Mouse (Mus musculus): ENCODE data around the gene Cdk5rap3. TPM values are rescaled to one million over a fixed set of nuclear protein-coding genes. Genes with fewer than 3 reads are reported as not detected.

The Cdk5rap3 gene
- 10 to 100 TPM; 48.2 to 51.0 TPM for total RNA-seq (2023)

DNA sequence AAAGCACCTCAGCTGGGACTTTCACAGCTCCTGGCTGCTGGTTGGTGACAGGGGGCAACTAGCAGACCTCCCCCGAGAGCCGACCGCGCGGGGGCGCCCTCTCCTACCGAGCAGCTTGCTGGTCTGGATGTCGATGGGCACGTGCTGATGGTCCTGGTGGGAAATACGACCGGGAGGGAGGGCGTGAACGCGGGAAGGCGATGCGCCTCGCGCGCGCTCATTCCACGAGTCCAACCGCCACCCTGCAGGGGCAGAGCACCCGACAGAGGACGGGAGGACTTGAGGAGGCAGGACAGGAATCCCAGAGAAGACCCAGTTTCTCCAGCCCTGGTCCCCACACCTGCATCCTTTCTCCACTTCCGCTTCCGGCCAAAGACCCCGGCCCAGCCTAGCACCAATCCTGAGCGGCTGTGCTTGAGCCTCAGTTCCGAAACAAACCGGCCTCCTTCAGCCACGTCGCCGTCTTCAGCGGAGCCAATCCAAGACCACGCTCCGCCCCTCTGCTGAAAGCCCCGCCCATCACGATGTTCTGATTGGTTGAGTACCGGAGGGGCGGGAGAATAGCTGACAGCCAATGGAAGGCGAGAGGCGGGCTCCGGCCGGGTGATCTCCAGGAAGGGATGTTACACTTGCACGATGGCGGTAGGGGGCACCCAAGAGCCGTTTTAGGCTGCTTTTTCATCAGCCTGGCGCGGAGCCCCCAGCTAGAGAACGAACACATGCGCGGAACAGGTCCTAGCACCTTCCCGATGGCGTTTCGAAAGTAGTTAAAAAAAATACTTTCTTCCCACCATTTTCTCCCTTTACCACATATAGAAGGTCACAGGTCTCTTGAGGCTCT, at the start of gene Cdk5rap3:
Gene Cdk5rap3, minus strand, starts transcription at position 453 of the 841 bp plus-strand sequence.

DNA sequence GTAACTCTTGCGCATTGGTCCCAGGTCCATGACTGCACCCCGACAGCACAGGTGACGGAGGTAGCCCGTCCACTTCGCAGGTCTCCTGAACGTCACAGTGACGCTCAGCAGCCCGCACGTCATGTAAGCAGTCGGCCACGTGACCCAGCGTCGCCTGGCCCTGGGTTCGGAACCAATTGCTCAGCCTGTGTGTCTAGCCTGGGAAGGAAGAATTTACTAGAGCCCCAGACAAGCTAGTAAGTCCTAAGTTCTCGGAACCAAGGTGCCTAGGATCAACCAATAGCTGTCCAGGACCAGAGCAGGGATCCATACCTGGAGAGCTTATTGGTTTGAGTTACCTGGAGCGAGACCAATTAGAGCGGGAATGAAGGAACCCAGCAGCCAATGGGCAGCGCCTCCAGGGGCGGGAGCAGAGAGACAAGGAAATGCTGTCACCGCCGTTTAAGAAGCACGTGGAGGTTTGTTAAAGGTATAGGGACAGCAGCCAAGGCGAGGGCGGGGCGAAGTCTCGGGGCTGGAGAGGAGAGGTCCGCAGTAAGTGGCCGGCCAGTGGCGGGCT, 27.5 kb upstream of the Cdk5rap3 start, which contains the start of gene Pnpo:
Gene Pnpo, minus strand, starts transcription at position 241 of the 559 bp plus-strand sequence.

DNA sequence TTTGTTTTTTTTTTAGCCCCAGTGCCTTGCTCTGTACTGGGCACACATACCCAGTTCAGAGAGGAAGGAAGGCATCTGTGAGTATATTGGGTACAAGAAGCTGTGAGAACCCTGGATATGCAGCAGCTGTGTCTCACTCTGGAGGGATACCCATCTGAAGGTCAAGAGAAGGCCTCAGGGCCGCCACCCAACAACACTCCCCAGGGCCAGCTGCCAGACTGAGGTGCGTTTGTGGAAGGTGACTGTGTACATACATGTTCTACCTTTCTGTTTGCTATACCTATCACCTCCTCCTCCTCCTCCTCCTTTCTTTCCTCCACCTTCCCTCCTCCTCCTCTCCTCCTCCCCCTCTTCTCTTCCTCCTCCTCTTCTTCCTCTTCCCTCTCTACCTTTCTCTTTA, 11.8 kb upstream of the Cdk5rap3 start, which contains the start of gene Prr15l:
Gene Prr15l, plus strand, starts transcription at position 17 of the 400 bp plus-strand sequence.

Other genes with a start within 250 kb of the Cdk5rap3 start
- gene Snx11, start 138.9 kb downstream of the Cdk5rap3 start, total RNA-seq (2023): 10 to 100 TPM; 31.1 to 46.5 TPM
- gene Cbx1, start 127.4 kb downstream of the Cdk5rap3 start, total RNA-seq (2023): 10 to 100 TPM; 29.1 to 32.9 TPM
- gene Nfe2l1, start 86.5 kb downstream of the Cdk5rap3 start, total RNA-seq (2023): 10 to 100 TPM; 59.8 to 96.1 TPM
- gene Copz2, start 66.6 kb downstream of the Cdk5rap3 start, total RNA-seq (2023): 1 to 10 TPM; 1.8 to 4.5 TPM
- gene Prr15l, start 11.6 kb upstream of the Cdk5rap3 start, total RNA-seq (2023): not detected
- gene Pnpo, start 27.5 kb upstream of the Cdk5rap3 start, total RNA-seq (2023): 10 to 100 TPM; 23.0 to 23.8 TPM
- 10 to 100 TPM; 35.9 to 41.8 TPM for gene Sp2, start 66.5 kb upstream of the Cdk5rap3 start, total RNA-seq (2023)
- not detected for gene Sp6, start 96.9 kb upstream of the Cdk5rap3 start, total RNA-seq (2023)
- gene Scrn2, start 113.4 kb upstream of the Cdk5rap3 start, total RNA-seq (2023): 1 to 10 TPM in 1 of 2 experiments, under 1 TPM in 1; 0.67 to 1.5 TPM
- not detected for gene Lrrc46, start 124.9 kb upstream of the Cdk5rap3 start, total RNA-seq (2023)
- 10 to 100 TPM; 38.5 to 41.1 TPM for gene Mrpl10, start 125.1 kb upstream of the Cdk5rap3 start, total RNA-seq (2023)
- gene Osbpl7, start 134.1 kb upstream of the Cdk5rap3 start, total RNA-seq (2023): 10 to 100 TPM; 12.7 to 17.6 TPM
- gene Tbx21, start 198.8 kb upstream of the Cdk5rap3 start, total RNA-seq (2023): under 1 TPM in 1 of 2 experiments, not detected in 1; 0.21 TPM
- gene Tbkbp1, start 235.0 kb upstream of the Cdk5rap3 start, total RNA-seq (2023): 10 to 100 TPM; 46.7 to 50.4 TPM

Data from monocyte, adult 59 days (primary cell).